Mouse (Mus musculus): ENCODE measurements around the gene Slc4a4. TPM values are rescaled to one million over a fixed set of nuclear protein-coding genes. Genes with fewer than 3 reads are reported as not detected.
A peak's percentile ranks its signal among the peaks of the same experiment; 100 is the strongest.

Slc4a4 gene
- total RNA-seq, 2 experiments from 2014 or later, result 22.4 to 32.2 TPM

DNA sequence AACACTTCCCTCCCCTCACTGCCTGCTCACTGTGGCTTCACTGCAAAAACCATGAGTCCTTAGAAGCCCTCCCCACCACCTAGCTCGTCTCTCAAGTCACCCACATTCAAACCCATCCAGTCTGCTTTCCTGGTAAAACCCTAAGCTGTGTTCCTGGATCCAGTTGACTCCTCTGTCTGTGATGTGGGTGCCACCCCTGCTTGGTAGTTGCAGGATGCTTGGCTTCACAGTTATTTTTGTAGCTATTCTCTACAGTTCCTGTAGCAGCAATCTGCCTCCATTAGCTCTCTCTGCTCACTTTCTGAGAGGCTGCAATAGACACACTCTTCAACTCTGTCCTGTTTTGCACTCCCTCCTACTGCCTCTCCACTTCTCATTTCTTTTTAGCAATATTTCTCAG is 234.3 kb downstream of the Slc4a4 start:
- DNase-seq, result no peak
- intact Hi-C loops (cut with DNase I), result loop anchor here (5.0 kb wide), 1 partner anchor 51 kb away; no protein-coding TSS in a partner anchor

DNA sequence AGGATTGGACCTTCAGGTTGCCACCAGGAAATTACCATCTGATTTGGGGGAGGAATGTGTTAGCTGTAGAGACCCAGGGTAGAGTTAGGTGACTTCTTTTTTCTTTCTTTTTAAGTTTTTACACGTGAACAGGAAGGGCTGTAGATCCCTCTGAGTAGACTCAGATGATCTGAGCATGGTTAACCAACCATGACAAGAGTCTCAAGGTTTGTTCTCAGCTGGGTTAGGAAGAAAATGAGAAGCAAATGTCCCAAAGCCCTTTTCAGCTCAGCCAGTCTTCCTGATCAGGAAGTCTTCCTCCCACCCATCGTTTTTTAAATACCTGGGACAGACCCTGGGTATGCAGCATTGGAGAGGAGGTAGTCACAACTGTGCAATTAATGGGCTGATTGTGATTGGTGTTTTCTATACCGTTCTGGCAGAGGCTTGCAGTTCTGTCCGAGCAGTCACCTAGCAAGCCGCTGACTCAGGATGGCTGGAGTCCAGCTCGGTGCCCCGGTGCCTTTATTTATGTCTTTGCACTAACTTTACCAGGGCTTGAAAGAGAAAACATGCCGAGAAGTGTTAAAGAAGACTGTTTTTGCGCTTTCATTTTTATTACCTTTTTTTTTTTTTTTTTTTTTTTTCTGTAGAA is 236.8 kb downstream of the Slc4a4 start:
- DNase-seq, result no peak
- intact Hi-C loops (cut with DNase I), result loop anchor here (5.0 kb wide), 1 partner anchor 49 kb away; no protein-coding TSS in a partner anchor

DNA sequence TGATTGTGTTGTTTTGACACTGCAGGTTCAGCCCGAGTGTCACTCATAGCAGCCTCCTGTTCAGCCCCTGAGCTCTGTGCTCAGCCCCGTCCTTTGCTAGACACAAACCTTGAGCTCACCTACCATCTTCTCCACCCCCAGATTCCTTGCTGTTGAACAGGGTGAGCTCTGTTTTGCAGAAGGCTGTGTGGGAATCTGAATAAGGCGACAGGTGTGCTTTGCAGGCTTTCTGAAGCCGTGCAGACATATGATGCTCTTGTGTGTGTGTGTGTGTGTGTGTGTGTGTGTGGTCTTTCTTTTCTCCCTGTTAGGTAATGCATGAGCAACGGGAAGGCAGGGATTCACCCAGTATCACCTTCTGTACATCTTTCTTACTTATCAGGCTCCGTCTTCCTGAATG is 241.6 kb downstream of the Slc4a4 start:
- intact Hi-C loops (cut with DNase I), result no loop called here
- DNase-seq, result no peak

DNA sequence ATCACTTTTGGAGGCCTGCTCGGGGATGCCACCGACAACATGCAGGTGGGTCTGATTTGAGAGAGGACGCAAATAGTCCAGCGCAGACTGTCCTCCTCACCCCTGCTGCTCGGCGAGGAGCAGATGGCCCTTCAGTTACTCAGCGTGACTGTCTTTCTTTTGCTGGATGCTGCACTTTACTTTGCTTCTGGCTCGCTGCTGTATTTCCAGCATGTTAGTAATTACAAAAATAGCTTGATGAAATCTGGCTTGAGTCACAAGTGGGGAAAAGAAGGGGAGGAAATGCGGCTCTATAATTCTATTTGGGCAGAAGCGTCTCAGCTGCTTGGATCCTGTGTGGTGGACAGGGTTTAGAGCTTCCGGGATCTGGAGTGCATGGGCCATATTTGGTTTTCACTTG is 249.2 kb downstream of the Slc4a4 start:
- no peak for DNase-seq
- intact Hi-C loops (cut with DNase I), result loop anchor here (10.0 kb wide), 1 partner anchor 211 kb away; no protein-coding TSS in a partner anchor

DNA sequence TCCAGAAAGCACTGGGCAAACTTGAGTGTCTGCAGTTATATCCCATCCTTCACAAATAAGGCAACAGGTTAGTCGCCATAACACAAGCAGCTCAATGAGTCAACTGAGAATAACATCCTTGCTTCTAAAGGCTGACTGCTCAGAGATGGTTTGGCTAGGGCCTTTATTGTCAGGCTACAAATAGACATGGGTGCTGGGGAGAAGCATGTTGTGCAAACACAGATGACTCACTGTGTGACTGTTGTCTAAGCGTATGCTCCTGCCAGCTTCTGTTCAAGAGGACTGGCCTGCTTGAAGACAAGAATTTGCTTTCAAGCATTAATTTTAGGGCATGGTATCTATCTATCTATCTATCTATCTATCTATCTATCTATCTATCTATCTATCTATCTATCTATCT is 253.5 kb downstream of the Slc4a4 start:
- no peak for DNase-seq

DNA sequence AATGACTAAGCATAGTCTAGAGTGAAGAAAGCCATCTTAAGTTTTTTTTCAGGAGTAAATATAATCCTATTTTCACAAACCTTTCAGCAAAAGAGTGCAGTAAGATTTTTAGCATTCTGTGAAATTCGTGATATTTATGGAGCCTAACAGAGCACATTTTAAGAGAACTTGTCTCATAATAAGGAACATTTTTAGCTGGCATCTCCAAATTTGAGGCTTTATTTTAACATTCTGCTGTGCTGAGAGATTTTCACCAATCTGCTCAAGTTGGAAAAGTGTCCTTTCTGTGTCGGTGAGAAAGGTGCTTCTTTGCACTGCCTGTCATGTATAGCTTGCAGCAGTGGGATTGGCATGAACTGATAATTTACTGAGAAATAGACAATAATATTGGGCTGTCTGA is 255.1 kb downstream of the Slc4a4 start:
- no peak for DNase-seq

More for the DNA sequence above, 253.5 kb downstream of the Slc4a4 start:
- intact Hi-C loops (cut with DNase I), result no loop called here

DNA sequence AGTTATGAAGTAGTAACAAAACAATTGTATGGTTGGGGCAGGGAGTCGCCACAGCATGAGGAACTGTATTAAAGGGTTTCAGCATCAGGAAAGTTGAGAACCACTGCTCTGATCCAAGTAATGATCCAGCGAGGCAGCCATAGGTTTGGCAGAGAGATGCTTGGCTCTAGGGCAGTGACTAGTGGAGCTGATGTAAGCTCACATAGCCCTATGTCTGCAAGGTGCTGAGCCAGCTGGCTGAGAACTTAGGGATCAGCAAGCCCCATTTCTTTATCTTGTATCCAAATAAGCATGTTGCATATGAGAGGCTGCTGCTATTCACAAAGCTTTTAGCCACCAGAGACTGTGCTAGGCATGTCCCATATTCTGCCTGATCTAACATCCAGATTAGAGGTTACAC is 259.7 kb downstream of the Slc4a4 start:
- intact Hi-C loops (cut with DNase I), result no loop called here
- no peak for DNase-seq

More for the DNA sequence above, 255.1 kb downstream of the Slc4a4 start:
- intact Hi-C loops (cut with DNase I), result no loop called here

DNA sequence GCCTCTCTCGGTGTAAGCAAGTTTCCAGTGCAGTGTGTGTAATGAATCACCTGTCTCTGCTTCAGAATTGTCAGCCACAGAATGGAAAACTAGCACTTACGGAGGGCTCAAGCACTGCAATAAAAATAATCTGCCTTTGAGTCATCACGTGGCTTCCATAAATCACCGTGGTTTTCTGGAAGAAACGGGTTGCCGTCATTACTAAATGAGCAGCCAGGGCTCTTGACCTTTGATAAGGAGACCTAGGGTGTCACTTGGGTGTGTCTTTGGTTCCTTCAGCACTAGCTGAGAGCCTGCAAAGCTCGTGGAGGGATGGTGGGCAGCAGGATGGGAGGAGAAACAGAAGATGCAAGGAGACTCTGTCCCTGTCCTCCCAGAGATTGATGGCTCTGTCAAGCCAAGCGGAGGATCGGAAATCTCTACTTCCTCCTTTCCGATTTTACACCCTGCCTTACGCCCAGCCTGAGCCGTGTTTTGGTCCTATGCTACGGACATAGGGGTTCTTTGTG is 260.7 kb downstream of the Slc4a4 start:
- DNase-seq, result no peak
- intact Hi-C loops (cut with DNase I), result no loop called here

DNA sequence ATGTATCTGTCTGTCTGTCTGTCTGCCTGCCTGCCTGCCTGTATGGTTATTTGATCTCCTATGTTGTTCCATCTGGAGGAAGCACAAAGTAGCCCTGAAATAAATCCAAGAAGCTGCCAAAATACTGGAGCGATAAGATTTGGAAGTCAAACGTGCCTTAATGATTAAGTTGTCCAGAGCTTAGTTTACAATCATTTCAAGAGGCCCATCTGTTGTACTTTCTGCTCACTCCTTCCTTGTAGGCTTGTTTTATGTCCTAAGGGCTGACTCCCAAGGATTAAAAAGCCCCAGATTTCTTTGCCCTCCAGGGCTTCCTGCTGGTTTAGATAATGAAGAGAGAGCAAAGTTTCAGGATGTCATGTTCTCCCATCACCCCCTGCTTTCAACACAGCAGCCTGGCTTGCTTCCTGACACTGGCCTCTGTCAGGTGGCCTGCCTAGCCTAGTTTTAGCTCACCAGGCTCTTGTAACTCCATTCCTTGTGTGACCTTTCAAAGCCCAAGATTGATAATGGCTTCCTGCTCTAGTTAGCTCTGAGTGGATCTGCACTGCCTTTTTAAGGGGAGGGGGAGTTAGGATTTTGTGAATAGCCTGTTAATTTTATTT is 262.9 kb downstream of the Slc4a4 start:
- intact Hi-C loops (cut with DNase I), result no loop called here
- DNase-seq, result peak; percentile 15 to 31

DNA sequence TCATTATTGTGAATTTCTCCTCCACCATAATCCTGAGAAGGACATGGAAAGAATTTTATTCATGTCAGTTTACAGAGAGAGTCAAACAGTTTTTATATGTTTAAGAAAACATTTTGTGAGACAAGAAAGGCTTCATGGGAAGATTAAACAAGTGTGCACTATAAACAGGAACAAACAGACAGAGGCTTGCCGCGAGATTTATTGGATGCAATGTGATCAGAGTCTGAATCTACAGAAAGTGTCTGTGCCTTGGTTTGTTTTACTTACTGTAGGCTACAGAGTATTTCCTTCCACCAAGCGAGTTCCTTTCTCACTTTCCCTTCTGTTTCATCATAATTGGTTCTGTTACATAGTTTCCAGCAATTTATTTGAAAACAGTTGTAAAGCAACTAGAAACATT is 264.5 kb downstream of the Slc4a4 start:
- intact Hi-C loops (cut with DNase I), result no loop called here
- no peak for DNase-seq

DNA sequence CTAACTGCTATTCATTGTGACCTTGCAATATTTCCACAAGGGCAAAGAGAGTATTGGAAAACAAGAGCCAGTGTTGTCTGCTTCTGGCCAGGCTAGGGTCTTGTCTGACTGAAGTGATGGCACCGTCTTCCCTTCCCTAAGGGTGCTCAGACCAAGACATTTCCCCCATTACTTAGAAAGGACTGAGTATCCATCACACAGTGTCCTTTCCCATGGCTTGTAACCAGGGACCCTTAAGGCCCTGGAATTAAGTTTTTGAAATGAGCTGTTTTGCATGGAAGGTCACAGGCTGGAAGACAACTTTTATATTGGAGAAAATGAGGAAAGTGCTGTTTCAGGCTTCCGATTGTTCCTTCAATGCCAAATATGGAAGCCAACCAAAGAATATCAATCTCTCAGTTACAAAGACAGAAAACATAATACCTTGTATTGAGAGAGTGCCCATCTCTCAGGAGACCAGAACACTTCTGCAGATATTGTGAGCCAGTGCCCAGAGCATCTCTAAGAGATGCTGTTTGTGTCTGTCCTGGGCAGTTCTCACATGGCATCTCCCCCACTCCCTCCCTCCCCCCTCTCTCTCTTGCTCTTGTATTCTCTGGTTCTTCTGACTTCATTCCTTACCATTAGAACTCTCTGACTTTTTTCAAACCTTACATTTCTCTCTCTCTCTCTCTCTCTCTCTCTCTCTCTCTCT is 284.6 kb downstream of the Slc4a4 start:
- no peak for DNase-seq
- intact Hi-C loops (cut with DNase I), result loop anchor here (5.0 kb wide), 1 partner anchor 49 kb away; no protein-coding TSS in a partner anchor

DNA sequence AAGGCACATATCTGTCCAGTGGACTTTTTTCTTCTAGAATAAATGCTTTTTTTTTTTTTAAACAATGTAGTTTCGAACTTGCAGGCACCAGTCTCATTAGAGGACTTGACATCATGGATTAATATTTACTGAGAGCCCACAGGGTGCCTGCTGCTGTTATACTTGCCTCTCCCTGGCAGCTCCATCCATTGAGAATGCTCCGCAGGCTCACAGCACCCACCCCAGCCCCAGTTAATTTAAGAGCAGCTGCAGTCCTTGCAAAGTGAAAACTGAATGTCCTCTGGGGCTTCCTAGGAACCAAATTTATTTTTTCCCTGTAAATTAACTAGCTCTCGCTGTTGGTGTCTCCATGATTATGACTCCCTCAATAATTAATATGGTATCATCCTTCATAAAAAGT is 303.4 kb downstream of the Slc4a4 start:
- DNase-seq, result no peak
- intact Hi-C loops (cut with DNase I), result no loop called here

DNA sequence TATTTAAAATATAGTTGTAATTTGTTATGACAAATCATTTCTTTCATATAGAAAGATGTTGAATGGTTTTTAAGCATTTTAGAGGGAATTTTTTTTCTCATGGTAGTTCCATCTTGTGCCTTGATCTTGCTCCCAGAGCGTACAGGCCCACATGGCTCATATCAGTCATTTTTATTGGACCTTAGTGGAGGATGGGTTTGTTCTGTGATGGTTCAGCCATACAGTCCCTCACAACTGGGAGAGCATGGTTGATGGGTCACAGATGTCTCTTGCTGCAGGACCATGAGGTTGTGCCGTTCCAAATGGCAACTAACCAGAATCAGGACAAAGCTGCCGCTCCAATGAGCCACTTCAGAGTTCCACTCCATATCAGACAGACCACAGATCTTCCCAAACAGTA is 308.0 kb downstream of the Slc4a4 start:
- intact Hi-C loops (cut with DNase I), result no loop called here
- DNase-seq, result no peak

DNA sequence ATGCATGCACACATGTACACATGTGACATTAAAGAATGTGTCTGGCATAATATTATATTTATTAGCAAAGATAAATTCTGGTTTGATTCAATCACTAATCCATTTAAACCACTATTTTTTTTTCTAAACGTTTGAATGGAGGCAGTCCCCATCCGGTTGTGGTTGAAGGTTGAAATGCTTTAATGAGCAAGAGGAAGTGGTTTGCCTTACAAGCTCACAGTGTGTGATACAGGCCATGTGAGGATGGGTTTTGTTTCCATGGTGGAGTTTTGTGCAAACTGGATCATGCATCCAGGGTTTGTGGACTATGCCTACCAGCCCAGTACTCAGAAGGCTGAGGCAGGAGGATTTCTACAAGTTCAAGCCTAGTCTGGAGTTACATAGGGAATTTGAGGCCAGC is 311.9 kb downstream of the Slc4a4 start:
- intact Hi-C loops (cut with DNase I), result no loop called here
- DNase-seq, result no peak

DNA sequence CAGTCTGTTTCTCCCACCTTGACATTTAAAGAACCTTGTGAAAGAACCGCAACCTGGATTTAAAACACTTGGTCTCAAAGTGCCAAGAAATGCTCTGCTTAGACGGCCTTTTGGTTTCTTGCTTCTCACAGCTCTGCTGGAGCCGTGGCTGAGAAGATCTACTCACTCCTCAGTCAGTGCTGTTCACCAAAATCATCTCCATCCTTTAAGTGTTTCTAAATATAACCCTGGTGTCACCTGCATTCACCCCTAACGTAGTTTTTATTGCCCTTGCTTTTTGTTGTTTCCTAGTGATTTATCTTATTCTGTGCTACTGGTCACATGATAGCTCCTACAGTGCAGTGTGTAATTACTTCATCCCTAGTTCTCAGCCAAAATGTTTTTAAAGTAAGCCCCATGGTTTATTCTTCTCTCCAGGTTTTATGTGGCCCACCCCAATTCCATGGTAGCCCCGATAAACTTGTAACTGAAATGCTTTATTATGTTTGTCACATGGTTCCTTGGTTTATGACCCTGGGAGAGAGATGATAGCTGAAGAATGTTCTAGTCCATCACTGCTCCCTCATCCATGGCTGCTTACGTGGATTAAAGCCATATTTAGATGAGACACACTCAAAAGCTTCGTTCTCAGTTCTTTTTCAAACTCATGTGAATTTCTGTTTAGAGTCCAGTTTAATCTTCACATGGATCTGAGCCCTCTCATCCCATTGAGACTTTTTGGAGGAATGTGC is 323.5 kb downstream of the Slc4a4 start:
- no peak for DNase-seq
- intact Hi-C loops (cut with DNase I), result no loop called here

DNA sequence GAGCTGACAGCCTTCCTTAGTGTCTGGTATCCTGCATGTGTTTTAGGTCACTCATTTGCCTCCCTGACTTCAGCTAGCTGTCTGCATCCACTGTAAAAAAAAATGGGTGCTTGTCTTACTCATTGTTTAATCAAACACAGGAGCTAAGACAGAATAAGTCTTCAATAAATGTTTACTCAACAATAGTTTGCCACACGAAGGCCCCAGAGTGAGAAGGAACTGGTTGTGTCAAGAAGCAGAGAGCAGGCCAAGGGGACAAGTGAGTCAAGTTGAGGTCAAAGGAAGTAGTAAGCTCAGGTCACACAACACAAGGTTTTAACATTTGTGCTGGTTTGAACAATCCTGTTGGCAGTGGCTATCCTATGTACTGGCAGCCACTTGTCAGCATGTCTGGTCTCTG is 324.4 kb downstream of the Slc4a4 start:
- intact Hi-C loops (cut with DNase I), result no loop called here
- no peak for DNase-seq

DNA sequence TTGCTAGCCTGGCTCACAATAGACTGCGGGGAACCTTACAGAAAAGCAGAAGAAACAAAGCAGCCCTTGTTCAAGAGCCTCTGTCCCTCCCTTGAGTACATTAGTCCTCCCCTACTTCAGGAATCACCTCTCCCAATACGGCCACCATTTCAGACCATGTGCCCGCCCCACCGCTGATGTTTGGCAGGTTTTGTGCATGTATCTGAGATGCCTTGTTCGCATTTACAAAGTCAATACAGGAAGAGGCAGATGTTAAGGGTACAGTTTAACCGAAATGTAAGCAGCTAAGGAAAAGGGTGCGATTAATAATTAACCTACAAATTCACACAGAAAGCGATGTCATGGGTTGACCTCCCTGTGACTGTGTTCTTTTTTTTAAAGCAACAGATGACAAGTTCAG is 331.6 kb downstream of the Slc4a4 start:
- intact Hi-C loops (cut with DNase I), result no loop called here
- DNase-seq, result no peak

DNA sequence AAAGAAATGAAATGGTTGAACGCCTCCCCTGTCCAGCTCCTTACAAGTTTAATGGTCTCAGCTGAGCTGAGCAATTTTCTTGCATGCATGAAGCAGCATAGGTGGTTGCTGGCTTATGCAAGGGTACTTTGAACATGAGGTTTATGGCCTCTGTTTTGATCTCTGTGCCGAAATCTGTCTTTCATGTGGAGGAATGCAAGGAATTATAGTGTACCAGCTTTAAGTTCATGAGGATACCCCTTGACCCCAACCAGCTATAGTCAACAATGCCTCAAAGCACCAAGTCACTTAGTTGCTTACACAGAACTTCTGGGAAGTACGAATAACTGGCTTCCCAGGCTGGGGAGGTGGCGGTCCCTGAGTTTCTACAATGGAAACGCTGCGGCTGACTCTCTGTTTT is 332.1 kb downstream of the Slc4a4 start:
- intact Hi-C loops (cut with DNase I), result no loop called here
- no peak for DNase-seq

DNA sequence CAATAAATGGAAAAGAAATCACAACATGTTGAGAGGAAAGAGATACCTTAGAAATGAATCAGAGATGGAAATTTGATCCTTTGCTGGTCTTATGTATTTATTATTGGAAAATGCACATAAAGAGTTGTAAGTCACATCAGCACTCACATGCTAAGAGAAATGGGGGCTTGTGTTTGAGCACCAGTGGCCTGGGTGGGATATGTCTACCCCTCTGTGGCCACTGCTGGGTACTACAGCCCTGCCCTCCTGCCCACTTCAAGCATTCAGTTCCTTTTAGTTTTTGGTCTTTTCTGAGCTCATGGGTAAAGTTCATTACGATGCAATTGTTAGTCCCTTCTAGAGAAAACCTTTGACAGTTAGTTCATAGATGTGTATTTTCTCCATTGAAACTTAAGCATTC is 335.0 kb downstream of the Slc4a4 start:
- no peak for DNase-seq
- intact Hi-C loops (cut with DNase I), result loop anchor here (2.0 to 10.0 kb wide), 3 partner anchors 294 to 427 kb away; no protein-coding TSS in a partner anchor

DNA sequence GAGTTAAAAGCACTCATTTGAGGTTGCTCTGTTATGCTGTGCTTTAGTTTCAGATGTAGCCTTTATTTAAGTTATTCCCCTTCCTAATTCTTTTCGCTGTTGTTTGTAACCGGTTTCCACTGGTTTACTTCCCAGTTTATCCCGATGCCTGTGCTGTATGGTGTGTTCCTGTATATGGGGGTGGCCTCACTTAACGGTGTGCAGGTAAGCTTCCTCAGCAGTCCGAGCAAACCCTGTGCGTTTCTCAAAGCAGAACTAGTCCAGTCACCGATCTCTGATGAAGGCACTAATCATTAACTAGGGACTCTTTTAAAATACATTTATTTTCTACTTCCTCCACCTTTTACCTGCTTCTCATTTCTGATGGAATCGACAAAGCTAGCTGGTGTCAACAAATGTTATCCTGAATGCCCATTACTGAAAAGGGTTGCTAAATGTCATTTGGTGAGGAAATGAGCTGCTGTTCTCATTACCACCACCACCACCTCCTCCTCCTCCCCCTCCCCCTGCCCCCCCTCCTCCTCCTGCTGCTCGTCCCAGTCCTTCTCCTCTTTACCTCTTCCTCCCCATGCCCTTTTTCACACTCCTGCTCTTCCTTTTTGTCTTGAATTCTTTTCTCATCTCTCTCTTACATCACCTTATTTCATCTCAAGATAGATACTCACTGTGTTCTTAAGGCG is 336.6 kb downstream of the Slc4a4 start:
- intact Hi-C loops (cut with DNase I), result loop anchor here (2.0 to 10.0 kb wide), 3 partner anchors 296 to 428 kb away; no protein-coding TSS in a partner anchor
- no peak for DNase-seq
